Mouse (Mus musculus): ENCODE results near the gene Meig1.
"Not testable (repeated sequence)": the region's sequence is repeated elsewhere in the genome, so short reads cannot be mapped to it uniquely, and the experiment has no call there.

The Meig1 gene

GRCm38 (mm10) chr2:3422548-3422947, at the start of gene Meig1:
Meig1 (minus strand) TSS chr2:3422648.
- DNase-seq = no peak

- no peak for DNase-seq
Observed at GRCm38 (mm10) chr2:3456590-3456989, 34.1 kb upstream of the Meig1 start.

GRCm38 (mm10) chr2:3453096-3453495, 30.6 kb upstream of the Meig1 start:
- DNase-seq = no peak

- DNase-seq = peak; percentile 58
Observed at GRCm38 (mm10) chr2:3449431-3449830, 27.0 kb upstream of the Meig1 start.

GRCm38 (mm10) chr2:3445984-3446383, 23.5 kb upstream of the Meig1 start:
- DNase-seq = no peak

- DNase-seq = peak; percentile 48
Observed at GRCm38 (mm10) chr2:3444206-3444605, 21.8 kb upstream of the Meig1 start.

- no peak for DNase-seq
Observed at GRCm38 (mm10) chr2:3437956-3438355, 15.5 kb upstream of the Meig1 start.

- no peak for DNase-seq
Observed at GRCm38 (mm10) chr2:3435369-3436061, 13.1 kb upstream of the Meig1 start.

- DNase-seq = no peak
Observed at GRCm38 (mm10) chr2:3430956-3431355, 8.5 kb upstream of the Meig1 start.

GRCm38 (mm10) chr2:3424579-3424910, 2.1 kb upstream of the Meig1 start:
- DNase-seq = no peak

- peak; percentile 96 for DNase-seq
Observed at GRCm38 (mm10) chr2:3423841-3424578, 1.6 kb upstream of the Meig1 start, which contains the start of gene Dclre1c. Dclre1c (plus strand) TSS chr2:3424131.

GRCm38 (mm10) chr2:3420157-3420556, 2.3 kb downstream of the Meig1 start:
- DNase-seq = peak; percentile 60

GRCm38 (mm10) chr2:3418883-3419431, 3.5 kb downstream of the Meig1 start:
- DNase-seq = peak; percentile 95

- no peak for DNase-seq
Observed at GRCm38 (mm10) chr2:3415676-3416075, 6.8 kb downstream of the Meig1 start.

GRCm38 (mm10) chr2:3414241-3414640, 8.2 kb downstream of the Meig1 start:
- peak; percentile 56 for DNase-seq

GRCm38 (mm10) chr2:3407756-3408155, 14.7 kb downstream of the Meig1 start:
- DNase-seq = no peak

GRCm38 (mm10) chr2:3405981-3406380, 16.5 kb downstream of the Meig1 start:
- no peak for DNase-seq

- DNase-seq = not testable (repeated sequence)
Observed at GRCm38 (mm10) chr2:3397110-3397509, 25.3 kb downstream of the Meig1 start, which contains the start of gene Olah. Olah (minus strand) TSS chr2:3397210.

GRCm38 (mm10) chr2:3391945-3392344, 30.5 kb downstream of the Meig1 start:
- no peak for DNase-seq

GRCm38 (mm10) chr2:3387105-3387860, 35.2 kb downstream of the Meig1 start:
- DNase-seq = no peak

GRCm38 (mm10) chr2:3365127-3365526, 57.3 kb downstream of the Meig1 start:
- no peak for DNase-seq

GRCm38 (mm10) chr2:3361067-3361466, 61.4 kb downstream of the Meig1 start:
- DNase-seq = no peak
